Mouse (Mus musculus) gastrocnemius, postnatal 36 days (tissue): ENCODE data around the gene Naa25. TPM values are rescaled to one million over a fixed set of nuclear protein-coding genes. Genes with fewer than 3 reads are reported as not detected.

ENCODE experiments used
- DNase-seq, 2 experiments: peaks; one replicate each; pipeline ENCODE4 v3.0.0; 2022
- intact Hi-C: fragments of 180-260 bp; cut with DNase I; formaldehyde crosslinking; loops from one replicate; pipeline ENCODE4 v1.15.1; 2025
- total RNA-seq, 2 experiments: library from RNA; stranded (reverse); gene quantifications; 2 replicates each; pipeline ENCODE4 v1.2.3; 2021

The Naa25 gene
- total RNA-seq, 2 experiments from 2014 or later: 24.3 to 26.1 TPM

DNA sequence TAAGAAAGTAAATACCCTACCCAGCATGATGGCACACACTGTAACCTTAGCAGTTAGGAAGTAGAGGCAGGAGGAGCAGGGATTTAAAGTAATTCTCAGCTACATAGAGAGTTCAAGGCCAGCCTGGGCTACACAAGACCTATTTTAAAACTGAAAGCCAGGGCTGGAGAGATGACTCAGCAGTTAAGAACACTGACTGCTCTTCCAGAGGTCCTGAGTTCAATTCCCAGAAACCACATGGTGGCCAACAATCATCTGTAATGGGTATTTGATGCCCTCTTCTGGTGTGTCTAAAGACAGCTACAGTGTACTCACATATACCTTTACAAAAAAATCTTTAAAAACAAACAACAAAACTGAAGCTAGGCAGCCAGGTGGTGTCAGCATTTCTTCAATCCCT is 8.0 kb upstream of the Naa25 start:
- DNase-seq: no peak
- intact Hi-C loops: no loop called here

DNA sequence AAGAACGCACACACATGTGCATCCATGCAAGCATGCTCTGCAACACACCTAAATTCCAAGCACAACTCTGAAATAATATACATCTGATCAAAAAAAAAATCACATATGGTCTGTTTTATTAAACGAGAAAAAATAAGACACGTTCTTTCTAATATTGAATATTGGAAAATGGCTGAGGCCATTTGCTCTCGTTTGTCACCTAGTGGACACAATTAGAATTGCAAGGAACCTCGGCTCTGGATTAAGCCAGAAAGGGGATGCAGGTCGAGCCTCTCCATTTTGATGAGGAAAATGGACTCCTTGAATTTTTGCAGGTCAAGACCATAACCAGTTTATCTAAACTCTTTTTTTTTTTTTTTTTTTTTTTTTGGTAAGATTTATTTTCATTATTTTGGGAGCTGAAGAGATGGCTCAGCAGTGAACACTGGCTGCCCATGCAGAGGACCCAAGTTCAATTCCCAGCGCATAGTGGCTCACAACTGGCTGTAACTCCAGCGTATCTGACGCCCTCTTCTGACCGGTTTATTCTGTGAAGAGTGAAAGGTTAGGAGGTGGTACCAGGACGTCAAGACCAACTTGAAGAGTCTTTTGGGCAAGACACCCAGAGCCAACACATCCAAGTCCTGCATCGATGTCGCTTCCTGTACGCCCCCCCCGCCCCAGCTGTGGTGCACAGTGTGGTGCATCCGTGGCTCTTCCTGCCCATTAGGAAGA is 4.9 kb upstream of the Naa25 start:
- intact Hi-C loops: loop anchor here (2.0 kb wide), 1 partner anchor 174 kb away; no protein-coding TSS in a partner anchor
- DNase-seq: no peak

DNA sequence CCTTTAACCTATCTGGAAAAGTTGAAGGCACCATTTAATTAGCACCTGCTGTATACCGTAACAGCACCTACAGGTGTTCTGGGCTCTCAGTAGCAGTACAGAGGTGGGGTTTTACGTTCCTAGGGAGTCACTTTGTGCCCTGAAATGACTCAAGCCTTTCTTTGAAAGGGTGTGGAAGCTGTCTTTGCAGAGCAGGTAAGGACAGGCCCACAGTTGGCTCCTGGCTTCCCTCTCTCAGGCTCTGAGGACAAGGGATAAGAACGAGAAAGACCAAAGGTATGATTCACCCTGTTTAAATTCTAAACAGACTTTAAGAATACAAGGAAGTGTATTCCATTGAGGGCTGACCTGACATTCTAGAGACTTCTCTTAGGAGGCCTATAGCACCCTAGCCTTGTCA is 4.3 kb upstream of the Naa25 start:
- no peak for DNase-seq
- intact Hi-C loops: loop anchor here (2.0 kb wide), 1 partner anchor 175 kb away; no protein-coding TSS in a partner anchor

DNA sequence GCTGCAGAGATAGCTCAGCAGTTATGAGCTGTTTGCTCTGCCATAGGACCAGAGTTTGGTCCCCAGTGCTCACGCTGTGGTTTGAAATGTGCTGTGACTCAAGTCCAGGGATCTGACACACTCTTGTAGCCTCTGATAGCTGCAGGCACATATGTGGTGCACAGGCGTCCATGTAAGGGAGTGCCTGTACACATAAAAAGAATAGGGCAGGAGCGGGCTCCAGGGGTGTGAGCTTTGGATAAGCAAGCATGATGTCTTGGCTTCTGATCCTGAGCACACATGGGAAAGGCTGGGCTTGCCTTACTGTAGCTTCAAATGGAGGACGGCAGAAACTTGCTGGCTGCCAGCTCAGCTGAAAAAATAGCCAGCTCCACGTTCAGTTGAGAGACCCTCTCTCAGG is 2.1 kb upstream of the Naa25 start:
- intact Hi-C loops: loop anchor here (5.0 kb wide), 1 partner anchor 188 kb away; no protein-coding TSS in a partner anchor
- no peak for DNase-seq

DNA sequence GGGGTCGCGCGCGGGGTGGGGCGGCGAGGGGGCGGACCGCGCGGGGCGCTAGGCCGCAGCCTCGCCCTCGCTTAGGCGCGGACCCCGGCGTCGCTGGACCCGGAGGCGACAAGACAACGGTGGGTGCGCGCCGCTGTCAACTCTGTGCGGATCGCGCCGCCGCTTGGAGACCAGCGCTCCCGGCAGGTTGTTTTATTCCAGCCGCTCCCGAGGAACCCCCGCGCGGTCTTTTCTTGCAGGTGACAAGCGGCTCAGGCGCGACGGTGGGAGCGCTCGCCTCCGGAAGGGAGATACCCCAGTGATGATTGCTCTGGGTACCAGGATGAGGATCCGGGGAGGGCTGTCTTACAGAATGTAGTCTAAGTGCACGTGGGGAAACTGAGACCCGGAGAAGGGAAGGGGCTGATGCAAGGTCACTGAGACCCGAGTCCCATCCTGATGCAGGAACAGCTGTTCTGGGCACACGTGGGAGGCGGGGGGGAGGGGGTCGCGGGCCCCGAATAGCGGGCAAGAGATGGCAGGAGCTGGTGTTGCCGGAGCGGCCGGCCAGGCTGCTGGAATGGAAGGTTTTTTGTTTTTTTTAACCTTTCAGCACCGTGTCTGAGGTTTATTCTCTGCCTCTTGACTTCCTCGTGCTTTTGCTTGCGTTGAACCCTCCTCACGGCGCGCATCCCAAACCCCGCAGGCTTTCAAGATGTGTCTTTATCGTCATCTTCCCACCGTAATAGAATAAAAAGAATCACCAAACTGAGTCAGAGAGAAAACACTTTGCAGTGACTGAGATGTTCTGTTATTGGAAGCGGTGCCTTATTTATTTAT is 619 bp downstream of the Naa25 start:
- intact Hi-C loops: loop anchor here (5.0 kb wide), 1 partner anchor 191 kb away; no protein-coding TSS in a partner anchor
- no peak for DNase-seq

DNA sequence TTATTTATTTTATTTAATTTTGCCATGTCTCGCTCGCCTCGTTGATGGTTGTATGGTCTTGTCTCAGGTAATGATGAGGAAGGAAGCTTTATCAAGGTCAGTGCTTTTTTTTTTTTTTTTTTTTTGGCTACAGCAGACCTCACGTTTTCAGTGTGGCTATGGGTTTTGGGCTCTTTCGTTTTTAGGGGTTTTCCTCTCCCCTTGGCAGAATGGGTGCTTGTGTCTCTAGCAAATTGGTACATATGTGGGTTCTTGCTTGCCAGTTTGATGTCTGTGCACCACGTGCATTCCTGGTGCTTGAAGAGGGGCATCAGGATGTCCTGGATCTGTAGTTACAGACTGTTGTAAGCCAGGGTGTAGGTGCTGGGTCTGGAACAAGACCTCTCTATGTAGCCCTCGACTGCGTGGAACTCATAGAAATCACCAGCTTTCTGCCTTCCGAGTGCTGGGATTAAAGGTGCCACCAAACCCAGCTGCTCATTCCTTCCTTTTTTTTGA is 1.3 kb downstream of the Naa25 start:
- no peak for DNase-seq
- intact Hi-C loops: loop anchor here (5.0 kb wide), 1 partner anchor 192 kb away; no protein-coding TSS in a partner anchor

DNA sequence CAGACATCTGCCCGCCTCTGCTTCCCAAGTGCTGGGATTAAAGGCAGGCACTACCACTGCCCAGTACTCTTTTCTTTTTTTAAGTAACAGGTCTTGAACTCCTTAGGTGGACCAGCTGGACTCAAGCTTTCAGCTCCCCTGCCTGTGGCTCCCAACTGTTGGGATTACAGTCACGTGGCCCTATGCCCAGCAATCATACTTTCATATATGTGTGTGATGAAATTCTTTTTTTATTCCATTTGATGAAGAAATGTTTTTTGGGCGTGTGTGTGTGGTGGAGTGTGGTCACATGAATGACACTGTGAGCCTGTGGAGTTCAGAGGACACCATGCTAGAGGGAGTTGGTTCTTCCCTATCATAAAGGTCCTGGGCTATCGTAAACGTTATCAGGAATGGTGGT is 1.8 kb downstream of the Naa25 start:
- no peak for DNase-seq
- intact Hi-C loops: loop anchor here (5.0 kb wide), 1 partner anchor 192 kb away; no protein-coding TSS in a partner anchor

DNA sequence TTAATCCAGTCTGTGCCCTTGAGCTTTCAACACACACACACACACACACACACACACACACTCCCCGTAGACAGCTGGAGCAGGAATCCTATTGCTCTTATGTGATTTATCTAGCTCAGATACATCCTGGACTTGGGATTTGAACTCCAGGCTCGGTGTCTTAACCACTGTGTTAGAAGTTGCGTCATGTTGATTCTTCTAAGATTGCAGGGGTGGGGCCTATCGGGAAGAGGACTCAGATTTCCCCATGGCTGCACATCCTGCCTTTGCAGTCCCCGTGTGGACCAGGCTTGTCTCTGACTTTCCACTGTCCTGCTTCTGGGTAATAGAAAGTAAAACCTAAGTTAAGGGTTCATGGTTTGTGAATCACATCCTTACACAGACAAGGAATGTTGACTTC is 2.3 kb downstream of the Naa25 start:
- DNase-seq: no peak
- intact Hi-C loops: no loop called here

DNA sequence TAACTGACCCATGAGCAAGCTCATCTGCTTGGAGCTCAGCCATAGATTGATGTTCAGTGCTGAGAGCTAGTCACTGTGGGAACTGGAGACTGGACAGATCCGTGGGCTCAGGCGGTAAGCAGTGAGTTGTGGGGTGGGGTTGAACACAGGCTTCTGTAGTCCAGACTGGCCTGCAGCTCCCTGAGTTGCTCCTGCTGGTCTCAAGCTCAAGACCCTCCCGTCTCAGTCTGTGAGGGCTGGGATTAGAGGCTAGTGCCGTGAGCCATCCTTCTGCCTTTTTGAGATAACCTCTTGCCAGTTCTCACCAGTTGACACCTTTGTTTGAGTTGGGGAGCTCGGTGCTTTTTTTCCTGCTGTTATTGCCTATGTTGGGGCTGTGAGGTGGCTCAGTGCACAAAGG is 3.1 kb downstream of the Naa25 start:
- intact Hi-C loops: no loop called here
- no peak for DNase-seq

DNA sequence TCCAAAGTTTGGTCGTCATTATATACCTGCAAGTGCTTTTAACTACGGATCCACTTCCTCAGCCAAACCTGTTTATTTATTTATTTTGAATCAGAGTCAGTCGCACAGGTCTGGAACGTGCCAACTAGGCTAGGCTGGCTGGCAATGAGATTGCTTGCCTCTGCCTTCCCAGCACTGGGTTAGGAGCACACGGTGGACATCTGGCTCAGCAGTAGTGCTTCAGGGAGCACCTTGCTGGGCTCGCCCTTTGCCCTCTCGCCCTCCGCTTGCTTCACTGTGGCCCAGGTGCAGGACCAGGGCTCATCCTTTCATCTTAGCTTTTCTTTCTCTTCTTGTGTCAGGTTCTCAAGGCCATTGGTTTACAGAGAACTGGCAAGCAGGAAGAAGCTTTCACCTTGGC is 10.1 kb downstream of the Naa25 start:
- intact Hi-C loops: no loop called here
- DNase-seq: no peak

DNA sequence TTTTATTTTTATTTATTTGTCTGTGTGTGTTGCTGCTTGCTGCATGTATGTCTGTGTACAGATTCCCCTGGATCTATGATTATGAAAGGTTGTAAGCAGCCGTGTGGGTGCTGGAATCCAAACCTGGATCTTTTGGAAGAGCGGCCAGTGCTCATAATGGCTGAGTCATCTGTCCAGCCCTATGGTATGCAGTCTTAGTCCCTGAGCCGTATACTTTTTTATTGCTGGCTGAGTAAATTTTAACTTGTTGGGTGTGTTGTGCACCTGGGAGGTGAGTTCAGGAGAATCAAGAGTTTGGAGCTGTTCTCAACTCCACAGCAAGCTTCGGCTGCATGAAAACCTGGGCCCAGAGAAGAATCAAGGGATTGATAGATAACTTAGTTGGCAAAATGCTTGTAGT is 13.2 kb downstream of the Naa25 start:
- intact Hi-C loops: no loop called here
- DNase-seq: no peak

DNA sequence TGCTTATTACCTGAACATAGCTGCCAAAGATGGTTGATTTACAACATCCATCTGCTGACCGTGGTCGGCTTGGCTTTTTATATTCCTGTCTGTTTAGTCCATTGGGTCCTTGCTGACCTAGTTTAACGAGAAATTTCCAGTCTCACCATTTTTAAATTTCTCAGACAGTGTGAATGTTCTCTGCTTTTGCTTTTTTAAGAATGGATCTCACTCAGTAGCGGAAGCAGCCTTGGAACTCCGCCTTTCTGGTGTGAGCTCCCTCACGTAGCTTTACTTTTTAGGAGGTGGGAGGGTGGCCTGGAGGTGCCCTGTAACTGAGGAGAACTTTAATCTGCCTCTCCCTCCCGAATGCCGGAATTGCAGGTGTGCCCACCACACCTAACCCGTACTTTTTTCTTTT is 23.0 kb downstream of the Naa25 start:
- no peak for DNase-seq
- intact Hi-C loops: no loop called here

DNA sequence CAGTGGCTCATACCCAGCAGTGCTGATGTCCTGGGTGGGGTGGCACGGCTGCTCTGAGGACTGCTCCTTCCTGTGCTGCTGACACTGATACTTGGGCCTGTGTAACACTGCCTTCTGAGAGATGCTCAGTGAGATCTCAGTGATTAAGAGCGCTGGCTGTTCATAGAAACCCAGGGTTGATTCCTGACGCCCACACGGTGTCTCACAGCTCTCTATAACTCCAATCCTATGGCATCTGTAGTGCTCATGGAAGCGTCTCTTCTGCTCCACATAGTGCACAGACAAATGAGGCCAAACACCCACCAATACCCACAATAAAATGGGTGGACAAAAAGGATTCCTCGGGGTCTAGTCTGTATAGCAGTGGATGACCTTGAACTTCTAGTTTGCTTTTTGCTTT is 25.1 kb downstream of the Naa25 start:
- intact Hi-C loops: no loop called here
- no peak for DNase-seq

DNA sequence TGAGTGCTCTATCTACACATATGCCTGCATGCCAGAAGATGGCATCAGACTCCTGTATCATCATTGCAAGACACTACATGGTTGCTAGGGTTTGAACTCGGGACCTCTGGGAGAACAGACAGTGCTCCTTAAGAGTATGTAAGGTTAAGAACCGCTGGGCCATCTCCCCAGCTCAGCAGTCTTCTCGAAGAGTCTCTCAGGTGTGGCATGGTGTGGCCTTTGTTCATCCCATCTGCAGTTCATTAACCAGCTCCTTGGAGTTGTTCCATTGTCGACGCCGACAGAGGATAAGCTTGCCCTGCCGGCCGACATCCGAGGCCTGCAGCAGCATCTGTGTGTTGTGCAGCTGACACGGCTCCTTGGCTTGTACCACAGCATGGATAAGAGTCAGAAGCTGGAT is 25.6 kb downstream of the Naa25 start:
- intact Hi-C loops: no loop called here
- no peak for DNase-seq

DNA sequence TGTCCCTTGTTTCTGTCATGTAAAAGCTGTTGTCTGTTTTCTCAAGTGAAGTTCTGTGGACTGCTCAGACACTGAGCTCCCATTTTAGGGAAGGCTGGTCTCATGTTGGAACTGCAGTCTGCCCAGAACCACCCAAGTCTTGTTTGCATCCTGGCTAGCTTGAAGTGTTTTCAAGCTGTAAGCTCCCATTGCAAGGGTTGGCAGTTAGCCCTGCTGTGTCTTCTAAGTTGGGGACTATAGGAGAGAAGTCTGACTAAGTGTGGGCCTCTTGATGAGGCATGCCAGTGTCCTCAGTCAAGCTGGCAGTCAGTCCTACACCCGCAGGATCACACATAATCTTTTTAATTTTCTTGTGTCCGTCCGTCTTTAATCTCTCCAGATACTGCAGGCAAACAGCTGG is 31.2 kb downstream of the Naa25 start:
- no peak for DNase-seq
- intact Hi-C loops: no loop called here

DNA sequence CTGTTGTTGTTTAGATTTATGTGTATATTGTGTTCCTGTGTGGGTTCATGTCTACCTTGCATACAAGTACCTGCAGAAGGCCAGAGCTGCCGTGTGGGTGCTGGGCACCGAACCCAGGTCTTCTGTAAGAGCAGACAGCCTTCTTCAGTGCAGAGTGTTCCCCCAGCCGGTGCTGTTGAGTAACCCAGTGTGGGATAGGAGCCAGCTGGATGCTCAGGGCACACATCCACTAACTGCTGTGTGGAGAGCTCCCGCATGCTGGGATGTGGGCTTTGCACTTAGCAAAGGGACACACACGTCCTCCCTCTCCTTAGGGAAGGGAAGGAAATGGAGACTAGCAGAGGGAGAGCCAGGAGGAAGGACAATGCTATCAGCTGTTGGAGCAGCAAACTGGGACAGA is 40.4 kb downstream of the Naa25 start:
- intact Hi-C loops: no loop called here
- no peak for DNase-seq

DNA sequence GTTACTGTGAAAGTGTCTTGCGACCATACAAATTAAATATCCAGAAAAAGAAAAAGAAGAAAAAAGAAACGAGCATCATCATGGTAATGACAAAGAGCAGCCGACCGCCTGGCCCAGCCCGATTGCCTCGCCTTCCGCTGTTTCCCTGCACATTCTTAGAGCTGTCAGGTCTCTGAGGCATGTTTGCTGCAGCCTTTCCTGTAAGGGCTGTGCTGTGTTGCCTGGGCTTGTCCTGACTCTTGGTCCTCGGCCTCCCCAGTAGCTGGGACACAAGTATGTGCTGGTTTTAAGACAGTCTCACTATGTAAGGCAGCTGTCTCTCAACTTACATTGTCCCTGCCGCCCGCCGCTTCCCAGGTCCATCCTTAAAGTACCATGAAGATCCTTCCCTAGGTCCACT is 41.0 kb downstream of the Naa25 start:
- DNase-seq: no peak
- intact Hi-C loops: no loop called here

DNA sequence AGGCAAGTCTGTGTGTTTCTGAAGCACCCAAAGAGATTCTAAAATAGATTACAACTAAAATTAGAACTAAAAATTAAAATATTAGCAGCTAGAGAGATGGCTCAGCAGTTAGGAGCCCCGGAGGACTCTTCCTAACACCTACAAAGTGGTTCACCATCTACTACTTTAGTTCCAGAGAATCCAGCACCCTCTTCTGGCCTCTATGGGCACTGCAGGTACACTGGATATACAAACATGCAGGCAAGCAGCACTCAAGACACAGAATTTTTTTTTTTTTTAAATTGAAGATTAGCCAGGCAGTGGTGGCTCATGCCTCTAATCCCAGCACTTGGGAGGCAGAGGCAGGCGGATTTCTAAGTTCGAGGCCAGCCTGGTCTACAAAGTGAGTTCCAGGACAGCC is 45.8 kb downstream of the Naa25 start:
- no peak for DNase-seq
- intact Hi-C loops: loop anchor here (5.0 kb wide), 1 partner anchor 34 kb away; no protein-coding TSS in a partner anchor

DNA sequence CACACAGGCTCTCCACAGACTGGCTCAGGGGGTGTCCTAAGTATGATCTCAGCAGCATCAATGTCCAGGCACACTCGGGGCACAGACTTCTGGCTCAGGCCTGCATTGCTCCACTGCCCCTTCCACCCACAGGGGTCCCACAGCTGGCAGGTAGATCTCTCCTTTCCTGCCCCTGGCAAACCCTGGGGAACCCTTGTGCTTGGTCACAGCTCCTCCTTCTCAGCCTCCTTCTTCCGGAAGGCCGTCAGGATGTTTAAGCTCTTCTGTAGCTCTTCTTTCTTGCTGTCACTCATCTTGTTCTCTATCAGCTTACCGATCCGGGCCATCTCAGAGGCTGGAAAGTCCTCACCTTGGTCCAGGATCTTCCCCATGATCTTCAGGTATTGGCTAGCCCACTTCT is 47.1 kb downstream of the Naa25 start:
- intact Hi-C loops: loop anchor here (5.0 kb wide), 1 partner anchor 32 kb away; no protein-coding TSS in a partner anchor
- DNase-seq: no peak

DNA sequence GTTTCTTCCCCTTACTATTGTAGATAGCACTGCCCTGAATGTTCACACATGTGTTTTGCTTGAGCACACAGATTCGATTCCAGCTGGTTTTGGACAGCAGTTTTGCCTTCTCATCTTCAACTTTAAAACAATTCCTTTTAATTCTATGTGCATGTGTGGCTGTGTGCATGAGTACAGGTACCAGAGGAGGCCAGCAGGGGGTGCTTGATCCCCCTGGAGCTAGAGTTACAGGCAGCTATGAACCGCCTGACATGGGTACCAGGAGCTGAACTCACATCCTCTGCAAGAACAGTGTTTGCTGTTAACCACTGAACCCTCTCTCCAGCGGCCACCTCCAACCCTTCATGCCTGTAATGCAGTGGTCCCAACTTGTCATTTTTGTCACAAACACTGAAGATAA is 50.7 kb downstream of the Naa25 start:
- intact Hi-C loops: no loop called here

DNA sequence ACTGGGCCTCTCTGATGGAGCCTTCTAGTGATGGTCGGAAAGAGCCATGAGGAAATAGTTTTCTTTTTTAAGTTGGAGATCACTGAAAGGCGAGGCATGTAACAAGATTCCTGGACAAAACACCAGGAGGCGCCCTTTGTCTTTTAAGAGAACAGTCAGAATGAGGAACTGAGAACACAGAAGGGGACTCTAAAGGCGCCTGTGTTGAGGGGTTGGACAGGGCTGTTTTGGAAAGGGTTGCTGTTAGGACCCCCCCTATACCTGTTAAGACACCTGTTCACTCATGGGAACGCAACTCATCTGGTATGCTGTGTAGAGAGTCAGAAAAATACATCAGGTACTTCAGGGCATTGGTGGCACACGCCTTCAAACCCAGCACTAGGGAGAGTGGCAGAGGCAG is 52.2 kb downstream of the Naa25 start:
- intact Hi-C loops: no loop called here
- no peak for DNase-seq

More for the DNA sequence above, 50.7 kb downstream of the Naa25 start:
- DNase-seq: no peak
